Mouse (Mus musculus): Measurements from ENCODE around the gene 2700081O15Rik.
"Not testable (repeated sequence)": the region's sequence is repeated elsewhere in the genome, so short reads cannot be mapped to it uniquely, and the experiment has no call there.

Gene 2700081O15Rik

GRCm38 (mm10) chr19:7416834-7417735 lies at the start of gene 2700081O15Rik:
Gene 2700081O15Rik (plus strand): TSS chr19:7417625.
- peak; percentile 88 to 90 for DNase-seq

GRCm38 (mm10) chr19:7369469-7369868 lies 48.0 kb upstream of the 2700081O15Rik start:
- DNase-seq: not testable (repeated sequence)

- DNase-seq: no peak
These were observed 42.9 kb upstream of the 2700081O15Rik start for GRCm38 (mm10) chr19:7374491-7374890.

GRCm38 (mm10) chr19:7377639-7378038 lies 39.8 kb upstream of the 2700081O15Rik start:
- no peak for DNase-seq

GRCm38 (mm10) chr19:7381906-7382247 lies 35.5 kb upstream of the 2700081O15Rik start:
- no peak for DNase-seq

- peak; percentile 87 for DNase-seq
These were observed 35.0 kb upstream of the 2700081O15Rik start for GRCm38 (mm10) chr19:7382248-7382902.

GRCm38 (mm10) chr19:7382903-7383865 lies 34.2 kb upstream of the 2700081O15Rik start, which contains the start of gene Spindoc:
Gene Spindoc (minus strand): TSS chr19:7382994.
- DNase-seq: peak; percentile 100

- peak in 1 of 2 experiments; percentile 15 for DNase-seq
These were observed 31.4 kb upstream of the 2700081O15Rik start for GRCm38 (mm10) chr19:7386042-7386441.

GRCm38 (mm10) chr19:7388488-7388887 lies 28.9 kb upstream of the 2700081O15Rik start:
- DNase-seq: no peak

- peak; percentile 61 to 63 for DNase-seq
These were observed 20.3 kb upstream of the 2700081O15Rik start for GRCm38 (mm10) chr19:7396867-7397826.

GRCm38 (mm10) chr19:7398898-7399297 lies 18.5 kb upstream of the 2700081O15Rik start:
- DNase-seq: not testable (repeated sequence)

- DNase-seq: no peak
These were observed 16.8 kb upstream of the 2700081O15Rik start for GRCm38 (mm10) chr19:7400635-7401034.

- DNase-seq: peak; percentile 56 to 57
These were observed 12.7 kb upstream of the 2700081O15Rik start for GRCm38 (mm10) chr19:7404623-7405229.

GRCm38 (mm10) chr19:7412361-7412760 lies 5.1 kb upstream of the 2700081O15Rik start:
- DNase-seq: no peak

- DNase-seq: peak; percentile 26 to 66
These were observed 1.2 kb upstream of the 2700081O15Rik start for GRCm38 (mm10) chr19:7415916-7416833.

- peak; percentile 93 to 94 for DNase-seq
These were observed 755 bp downstream of the 2700081O15Rik start for GRCm38 (mm10) chr19:7417911-7418849.

- peak; percentile 24 to 26 for DNase-seq
These were observed 1.7 kb downstream of the 2700081O15Rik start for GRCm38 (mm10) chr19:7419134-7419533.

- DNase-seq: peak; percentile 31
These were observed 2.7 kb downstream of the 2700081O15Rik start for GRCm38 (mm10) chr19:7420108-7420507.

Data from cerebellum, postnatal 10 days (tissue).